Mouse (Mus musculus): ENCODE data around the gene Asap2. TPM values are rescaled to one million over a fixed set of nuclear protein-coding genes. Genes with fewer than 3 reads are reported as not detected.

Gene Asap2
- polyA plus RNA-seq, 2 experiments: 9.2 to 20.1 TPM

- peaks cover 30% of the 10 kb centered on the region for H3K4me1 ChIP-seq (ENCODE audit: control insufficient read depth, insufficient read depth, low read length)
- no peak for TF ChIP-seq POLR2A (IDR thresholded peaks at IDR 0.05; ENCODE audit: borderline replicate concordance, extremely low read depth, insufficient read depth, insufficient read length)
- no peak overlapping the region for H3K27ac ChIP-seq (replicated peaks; ENCODE audit: low read depth, low read length)
- no peaks in the 10 kb centered on the region for H3K36me3 ChIP-seq (ENCODE audit: control insufficient read depth, insufficient read depth, low read length)
- no peak overlapping the region for H3K4me3 ChIP-seq (replicated peaks; ENCODE audit: low read length)
- H3K9me3 ChIP-seq (ENCODE audit: control insufficient read depth, low read length): no peaks in the 10 kb centered on the region
- no peak overlapping the region for H3K9ac ChIP-seq (ENCODE audit: low read depth, low read length, severe bottlenecking)
- H3K27me3 ChIP-seq (ENCODE audit: control insufficient read depth, insufficient read depth, low read length): no peaks in the 10 kb centered on the region
- WGBS: 84% methylated on average over 10 of the region's 10 CpGs
- H3K4me2 ChIP-seq (replicated peaks; ENCODE audit: low read depth, low read length, severe bottlenecking): no peak overlapping the region
- ATAC-seq (ENCODE audit: low FRiP score, low read depth) (no peak), DNase-seq (ENCODE audit: low spot score) (no peak)
These were observed 140.1 kb downstream of the Asap2 start for GRCm38 (mm10) chr12:21130274-21130823.

DNA sequence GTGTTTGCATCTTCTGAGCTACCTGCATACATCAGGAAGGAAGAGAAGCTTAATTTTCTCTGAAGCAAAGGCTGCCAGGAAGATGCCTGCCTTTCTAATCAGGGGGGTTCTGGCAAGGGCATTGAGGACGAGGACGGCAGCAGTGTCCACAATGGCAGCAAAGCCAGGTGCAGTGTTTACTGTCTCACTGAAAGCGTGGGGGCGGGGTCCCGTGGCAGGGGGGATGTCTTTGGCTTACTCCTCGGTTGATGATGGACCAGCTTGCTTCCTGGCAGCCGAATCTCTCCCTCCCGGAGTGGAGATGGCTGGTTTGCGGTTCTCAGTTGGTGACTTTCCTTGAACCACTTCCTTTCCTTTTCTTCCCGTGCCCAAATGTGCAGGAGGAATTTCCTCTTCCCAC lies 142.3 kb downstream of the Asap2 start:
- H3K27me3 ChIP-seq (ENCODE audit: control insufficient read depth, insufficient read depth, low read length): no peaks in the 10 kb centered on the region
- no peak overlapping the region for H3K27ac ChIP-seq (replicated peaks; ENCODE audit: low read depth, low read length)
- no peak overlapping the region for H3K4me3 ChIP-seq (replicated peaks; ENCODE audit: low read length)
- DNase-seq (ENCODE audit: low spot score) (no peak), ATAC-seq (ENCODE audit: low FRiP score, low read depth) (no peak)
- H3K4me1 ChIP-seq (ENCODE audit: control insufficient read depth, insufficient read depth, low read length): peaks cover 31% of the 10 kb centered on the region
- no peak overlapping the region for H3K4me2 ChIP-seq (replicated peaks; ENCODE audit: low read depth, low read length, severe bottlenecking)
- 45% methylated on average over 10 of the region's 10 CpGs for WGBS
- H3K36me3 ChIP-seq (ENCODE audit: control insufficient read depth, insufficient read depth, low read length): no peaks in the 10 kb centered on the region
- TF ChIP-seq POLR2A (IDR thresholded peaks at IDR 0.05; ENCODE audit: borderline replicate concordance, extremely low read depth, insufficient read depth, insufficient read length): no peak
- H3K9me3 ChIP-seq (ENCODE audit: control insufficient read depth, low read length): no peaks in the 10 kb centered on the region
- H3K9ac ChIP-seq (ENCODE audit: low read depth, low read length, severe bottlenecking): no peak overlapping the region

DNA sequence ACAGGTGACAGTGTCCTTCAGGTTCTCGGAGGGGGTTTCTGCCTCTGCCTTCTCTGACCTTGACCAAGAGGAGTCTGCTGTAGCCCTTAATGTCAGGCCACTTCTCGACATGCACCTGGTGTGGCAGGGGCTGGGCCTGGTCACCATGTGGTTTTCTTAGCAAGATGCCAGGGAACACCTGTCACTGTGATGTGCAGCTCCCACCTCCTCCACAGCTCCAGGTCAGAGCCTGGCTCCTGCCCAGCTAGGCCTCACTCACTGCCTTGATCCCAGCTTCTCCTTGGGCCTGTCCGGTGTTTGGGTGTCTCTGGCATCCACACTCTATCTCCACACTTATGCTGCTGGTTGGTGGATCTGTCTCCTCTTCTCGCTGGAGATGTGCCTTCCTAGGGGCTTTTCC lies 142.8 kb downstream of the Asap2 start:
- Histone ChIP-seq H3K27ac (replicated peaks; ENCODE audit: low read depth, low read length) (no peak overlapping the region), H3K9me3 (ENCODE audit: control insufficient read depth, low read length) (no peaks in the 10 kb centered on the region), H3K9ac (ENCODE audit: low read depth, low read length, severe bottlenecking) (no peak overlapping the region), H3K27me3 (ENCODE audit: control insufficient read depth, insufficient read depth, low read length) (no peaks in the 10 kb centered on the region), H3K4me2 (replicated peaks; ENCODE audit: low read depth, low read length, severe bottlenecking) (no peak overlapping the region), H3K4me3 (replicated peaks; ENCODE audit: low read length) (no peak overlapping the region), H3K4me1 (ENCODE audit: control insufficient read depth, insufficient read depth, low read length) (peaks cover 31% of the 10 kb centered on the region), H3K36me3 (ENCODE audit: control insufficient read depth, insufficient read depth, low read length) (no peaks in the 10 kb centered on the region)
- DNase-seq (ENCODE audit: low spot score): no peak
- TF ChIP-seq POLR2A (IDR thresholded peaks at IDR 0.05; ENCODE audit: borderline replicate concordance, extremely low read depth, insufficient read depth, insufficient read length): no peak
- no peak for ATAC-seq (ENCODE audit: low FRiP score, low read depth)
- WGBS: 62% methylated on average over 4 of the region's 4 CpGs

GRCm38 (mm10) chr12:21133972-21134859 lies 144.0 kb downstream of the Asap2 start:
- no peak; the same call in 1 of the 2 replicates for ATAC-seq (ENCODE audit: low FRiP score, low read depth)
- WGBS: 44% methylated on average over 17 of the region's 17 CpGs
- Histone ChIP-seq H3K4me2 (replicated peaks; ENCODE audit: low read depth, low read length, severe bottlenecking) (no peak overlapping the region; the same call in 1 of the 2 replicates), H3K27me3 (ENCODE audit: control insufficient read depth, insufficient read depth, low read length) (no peaks in the 10 kb centered on the region), H3K4me1 (ENCODE audit: control insufficient read depth, insufficient read depth, low read length) (peaks cover 34% of the 10 kb centered on the region), H3K4me3 (replicated peaks; ENCODE audit: low read length) (no peak overlapping the region), H3K27ac (replicated peaks; ENCODE audit: low read depth, low read length) (no peak overlapping the region), H3K9ac (ENCODE audit: low read depth, low read length, severe bottlenecking) (no peak overlapping the region), H3K36me3 (ENCODE audit: control insufficient read depth, insufficient read depth, low read length) (no peaks in the 10 kb centered on the region), H3K9me3 (ENCODE audit: control insufficient read depth, low read length) (no peaks in the 10 kb centered on the region)
- no peak for DNase-seq (ENCODE audit: low spot score)
- no peak for TF ChIP-seq POLR2A (IDR thresholded peaks at IDR 0.05; ENCODE audit: borderline replicate concordance, extremely low read depth, insufficient read depth, insufficient read length)

DNA sequence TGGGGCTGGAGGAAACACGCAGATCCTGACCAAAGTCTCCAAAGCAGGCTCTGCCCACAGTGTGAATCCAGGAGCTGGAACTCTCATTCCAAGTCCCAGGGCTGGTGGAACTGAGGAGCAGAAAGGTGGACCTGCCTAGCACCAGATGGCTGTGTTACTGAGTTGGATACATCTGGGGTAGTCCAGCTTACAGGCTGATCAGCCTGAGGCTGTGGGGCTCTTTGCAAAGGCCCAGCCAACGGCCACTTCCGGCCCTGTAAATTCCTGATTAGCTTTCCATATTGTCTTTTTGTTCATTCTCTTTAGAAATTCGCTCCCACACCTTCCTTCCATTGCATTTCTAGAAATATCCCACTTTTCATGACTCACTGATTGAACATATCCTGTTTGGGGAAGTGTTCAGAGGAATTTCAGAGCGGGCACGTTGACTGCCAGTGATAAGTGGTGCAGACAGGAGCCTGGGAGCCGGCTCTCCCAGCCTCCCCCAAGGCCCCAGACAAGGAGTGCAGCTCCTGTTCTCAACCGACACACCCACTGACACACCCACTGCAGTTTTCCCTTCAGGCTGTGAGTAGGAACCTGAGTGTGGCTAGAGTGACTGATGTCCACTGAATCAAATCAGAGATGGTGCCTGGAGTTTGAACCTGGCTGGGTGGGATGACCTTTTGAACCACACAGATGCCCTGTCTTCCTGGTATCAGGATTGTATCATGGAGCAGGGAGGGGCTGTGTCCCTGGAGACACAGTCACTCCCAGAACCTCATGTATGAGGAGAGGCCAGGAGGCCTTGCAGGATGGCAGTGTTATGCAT lies 145.6 kb downstream of the Asap2 start:
- Histone ChIP-seq H3K27me3 (ENCODE audit: control insufficient read depth, insufficient read depth, low read length) (no peaks in the 10 kb centered on the region), H3K36me3 (ENCODE audit: control insufficient read depth, insufficient read depth, low read length) (no peaks in the 10 kb centered on the region), H3K4me1 (ENCODE audit: control insufficient read depth, insufficient read depth, low read length) (peaks cover 34% of the 10 kb centered on the region), H3K4me2 (replicated peaks; ENCODE audit: low read depth, low read length, severe bottlenecking) (no peak overlapping the region), H3K9me3 (ENCODE audit: control insufficient read depth, low read length) (no peaks in the 10 kb centered on the region), H3K27ac (replicated peaks; ENCODE audit: low read depth, low read length) (0 out of 2 replicates have a peak overlapping the region, but pooled peaks have one; percentile 8), H3K4me3 (replicated peaks; ENCODE audit: low read length) (no peak overlapping the region), H3K9ac (ENCODE audit: low read depth, low read length, severe bottlenecking) (no peak overlapping the region)
- DNase-seq (ENCODE audit: low spot score) (no peak), ATAC-seq (ENCODE audit: low FRiP score, low read depth) (no peak)
- WGBS: 35% methylated on average over 8 of the region's 8 CpGs
- no peak for TF ChIP-seq POLR2A (IDR thresholded peaks at IDR 0.05; ENCODE audit: borderline replicate concordance, extremely low read depth, insufficient read depth, insufficient read length)

All from limb, embryonic 14.5 days (tissue).